In the genomic region with DNA sequence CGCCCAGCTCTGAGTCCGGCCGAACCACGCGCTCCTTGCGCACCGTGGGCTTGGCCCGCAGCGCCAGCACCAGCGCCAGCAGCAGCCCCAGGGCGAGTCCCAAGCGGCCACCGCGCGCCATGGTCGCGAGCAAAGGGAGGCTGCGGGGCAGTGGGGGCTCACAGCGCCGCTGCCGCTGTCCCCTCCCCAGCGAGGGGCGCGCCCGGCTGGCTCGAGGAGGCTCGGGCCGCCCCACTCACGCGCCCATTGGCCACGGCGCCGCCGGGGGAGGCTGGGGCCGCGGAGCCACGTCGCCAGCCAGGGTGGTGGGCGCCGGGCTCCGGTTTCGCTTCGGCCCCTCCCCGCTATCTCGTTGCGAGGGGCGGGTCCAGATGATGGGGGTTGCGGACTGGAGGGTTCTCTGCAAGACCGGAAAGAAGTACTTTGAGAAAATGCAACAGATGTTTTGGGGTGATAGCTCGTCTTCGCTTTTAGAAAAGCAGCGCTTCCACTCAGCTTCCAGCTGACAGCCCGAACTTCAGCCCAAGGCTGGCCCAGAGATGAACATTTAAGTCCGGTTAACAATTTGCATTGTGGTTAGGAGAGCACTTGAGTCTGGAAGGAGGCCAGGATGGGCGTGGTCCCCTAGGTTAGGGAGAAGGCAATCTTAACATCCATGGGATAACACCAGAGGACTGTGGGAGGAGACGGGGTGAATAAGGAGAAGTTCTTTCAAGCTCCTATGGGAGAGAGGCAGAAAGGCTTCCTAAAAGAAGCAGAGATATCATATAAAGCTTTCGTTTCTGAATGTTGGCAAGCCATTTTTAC, we compare ENCODE assay signal across 8 mouse cellular contexts. TPM values are rescaled to one million over a fixed set of nuclear protein-coding genes. Genes with fewer than 3 reads are reported as not detected.
A peak's percentile ranks its signal among the peaks of the same experiment; 100 is the strongest.
DNase-seq lines count a peak whose midpoint lies in the region; ATAC-seq and TF ChIP-seq lines count a peak whose summit lies in the region.

TSS of gene Rcn1 (minus strand) at position 235 of the 807 bp plus-strand sequence.

- peak within 1 kb of the TSS; percentile 78 for H3K4me2 ChIP-seq in heart, embryonic 11.5 days
- H3K4me2 ChIP-seq in kidney, embryonic 15.5 days, result peak within 1 kb of the TSS; percentile 67
- peak within 1 kb of the TSS; percentile 87 for H3K4me2 ChIP-seq in liver, embryonic 13.5 days
- peak within 1 kb of the TSS; percentile 75 for H3K4me2 ChIP-seq in stomach, embryonic 16.5 days (ENCODE audit: low read depth, low read length)

- peaks cover 51% of the 10 kb centered on the region for H3K4me1 ChIP-seq in erythroblast, embryonic 14.5 days (ENCODE audit: control insufficient read depth)
- peaks cover 28% of the 10 kb centered on the region for H3K4me1 ChIP-seq in heart, embryonic 11.5 days (ENCODE audit: control insufficient read depth, insufficient read depth, low read length)
- H3K4me1 ChIP-seq in kidney, embryonic 15.5 days, result peaks cover 30% of the 10 kb centered on the region
- H3K4me1 ChIP-seq in liver, embryonic 13.5 days (replicated peaks), result peaks cover 56% of the 10 kb centered on the region
- H3K4me1 ChIP-seq in stomach, embryonic 16.5 days (ENCODE audit: control insufficient read depth, insufficient read depth, low read length), result peaks cover 21% of the 10 kb centered on the region

- no peak for TF ChIP-seq CTCF in brain, embryonic 14.5 days (IDR thresholded peaks at IDR 0.05; ENCODE audit: borderline replicate concordance, extremely low read depth, insufficient read depth, insufficient read length)

- H3K27ac ChIP-seq in heart, embryonic 11.5 days (ENCODE audit: low read depth, low read length), result peak within 1 kb of the TSS; percentile 97
- peak within 1 kb of the TSS; percentile 96 for H3K27ac ChIP-seq in kidney, embryonic 15.5 days
- H3K27ac ChIP-seq in liver, embryonic 13.5 days, result peak within 1 kb of the TSS; percentile 81
- peak within 1 kb of the TSS; percentile 97 for H3K27ac ChIP-seq in stomach, embryonic 16.5 days (ENCODE audit: low read length)

- peak; percentile 81 for DNase-seq in CD4-positive helper T cell, adult 2 months (ENCODE audit: low read depth, low spot score)
- DNase-seq in brain, embryonic 14.5 days (ENCODE audit: low read depth), result peak; percentile 91
- DNase-seq in liver, embryonic 13.5 days, result peak; percentile 64
- peak; percentile 89 for DNase-seq in neural tube, embryonic 10.5 days (ENCODE audit: extremely low spot score, low spot score)

- peak; percentile 64 for TF ChIP-seq POLR2A in brain, embryonic 14.5 days (IDR thresholded peaks at IDR 0.05; ENCODE audit: borderline replicate concordance, extremely low read depth, insufficient read depth, insufficient read length, poor library complexity, severe bottlenecking)

- peaks cover 2% of the 10 kb centered on the region; the same call in 1 of the 2 replicates for H3K9me3 ChIP-seq in erythroblast, embryonic 14.5 days (ENCODE audit: control insufficient read depth, low read length)
- no peaks in the 10 kb centered on the region for H3K9me3 ChIP-seq in heart, embryonic 11.5 days (replicated peaks; ENCODE audit: control insufficient read depth, low read length)
- no peaks in the 10 kb centered on the region for H3K9me3 ChIP-seq in kidney, embryonic 15.5 days (replicated peaks)
- H3K9me3 ChIP-seq in liver, embryonic 13.5 days (replicated peaks), result no peaks in the 10 kb centered on the region
- H3K9me3 ChIP-seq in stomach, embryonic 16.5 days (replicated peaks; ENCODE audit: control insufficient read depth, low read length), result no peaks in the 10 kb centered on the region

- H3K4me3 ChIP-seq in erythroblast, embryonic 14.5 days (replicated peaks), result peak within 1 kb of the TSS; percentile 77
- H3K4me3 ChIP-seq in heart, embryonic 11.5 days (ENCODE audit: low read depth, low read length), result peak within 1 kb of the TSS; percentile 85
- H3K4me3 ChIP-seq in kidney, embryonic 15.5 days (replicated peaks), result peak within 1 kb of the TSS; percentile 88
- H3K4me3 ChIP-seq in liver, embryonic 13.5 days (replicated peaks), result peak within 1 kb of the TSS; percentile 80
- peak within 1 kb of the TSS; percentile 82 for H3K4me3 ChIP-seq in stomach, embryonic 16.5 days (replicated peaks; ENCODE audit: low read length)

- under 1% methylated on average over 57 of the region's 57 CpGs for WGBS in heart, embryonic 11.5 days (ENCODE audit: insufficient replicate concordance)
- WGBS in kidney, embryonic 15.5 days, result 1% methylated on average over 57 of the region's 57 CpGs
- under 1% methylated on average over 57 of the region's 57 CpGs for WGBS in liver, embryonic 13.5 days (ENCODE audit: insufficient replicate concordance)
- under 1% methylated on average over 57 of the region's 57 CpGs for WGBS in stomach, embryonic 16.5 days

- H3K27me3 ChIP-seq in erythroblast, embryonic 14.5 days (ENCODE audit: control insufficient read depth), result peaks cover 15% of the 10 kb centered on the region
- H3K27me3 ChIP-seq in heart, embryonic 11.5 days (ENCODE audit: control insufficient read depth, insufficient read depth, low read length), result no peaks in the 10 kb centered on the region
- H3K27me3 ChIP-seq in kidney, embryonic 15.5 days, result peaks cover 14% of the 10 kb centered on the region; the same call in 1 of the 2 replicates
- peaks cover 13% of the 10 kb centered on the region; the same call in 1 of the 2 replicates for H3K27me3 ChIP-seq in liver, embryonic 13.5 days
- H3K27me3 ChIP-seq in stomach, embryonic 16.5 days (ENCODE audit: control insufficient read depth, insufficient read depth, low read length), result no peaks in the 10 kb centered on the region

- peak; percentile 93 for ATAC-seq in heart, embryonic 11.5 days (replicated peaks; ENCODE audit: insufficient number of reproducible peaks, low FRiP score, low TSS enrichment)
- ATAC-seq in kidney, embryonic 15.5 days (replicated peaks; ENCODE audit: low FRiP score), result peak; percentile 96
- peak; percentile 86 for ATAC-seq in liver, embryonic 13.5 days (ENCODE audit: low read depth)
- peak; percentile 94 for ATAC-seq in stomach, embryonic 16.5 days (ENCODE audit: insufficient read depth, low FRiP score)

- peak within 1 kb of the TSS; percentile 94 for H3K9ac ChIP-seq in heart, embryonic 11.5 days (ENCODE audit: low read depth, low read length)
- peak within 1 kb of the TSS; percentile 93 for H3K9ac ChIP-seq in kidney, embryonic 15.5 days
- H3K9ac ChIP-seq in liver, embryonic 13.5 days, result peak within 1 kb of the TSS; percentile 84
- H3K9ac ChIP-seq in stomach, embryonic 16.5 days (ENCODE audit: low read length), result peak within 1 kb of the TSS; percentile 96

- peaks cover 6% of the 10 kb centered on the region for H3K36me3 ChIP-seq in erythroblast, embryonic 14.5 days (ENCODE audit: control insufficient read depth)
- peaks cover 2% of the 10 kb centered on the region; the same call in 1 of the 2 replicates for H3K36me3 ChIP-seq in heart, embryonic 11.5 days (ENCODE audit: control insufficient read depth, insufficient read depth, low read length)
- peaks cover 17% of the 10 kb centered on the region for H3K36me3 ChIP-seq in kidney, embryonic 15.5 days
- H3K36me3 ChIP-seq in liver, embryonic 13.5 days, result peaks cover 4% of the 10 kb centered on the region; the same call in 1 of the 2 replicates
- H3K36me3 ChIP-seq in stomach, embryonic 16.5 days (ENCODE audit: control insufficient read depth, insufficient read depth, low read length), result 0 out of 2 replicates have a peak, but pooled peaks cover 3% of the 10 kb centered on the region

RNA-seq across cellular contexts. Expression of gene Rcn1, which starts in this region (rescaled TPM):
- polyA plus RNA-seq in brain, embryonic 14.5 days (2012; rRNA removed), result 30.2 and 42.5 TPM in 2 replicates
- 0.12 and 0.17 TPM in 2 replicates for polyA plus RNA-seq in erythroblast, embryonic 14.5 days (2012)
- 90.2 and 178 TPM in 2 replicates for polyA plus RNA-seq in heart, embryonic 11.5 days (2014; fragmentation: Nextera tagmentation; extraction: Ambion mirVana)
- polyA plus RNA-seq in kidney, embryonic 15.5 days (2015; fragmentation: Nextera tagmentation; extraction: Ambion mirVana), result 204 and 207 TPM in 2 replicates
- polyA plus RNA-seq in liver, embryonic 13.5 days (2015; fragmentation: Nextera tagmentation; extraction: Ambion mirVana), result 29.1 and 31.5 TPM in 2 replicates
- 141 TPM in 2 replicates for polyA plus RNA-seq in stomach, embryonic 16.5 days (2015; fragmentation: Nextera tagmentation; extraction: Ambion mirVana)

Comparison
In these comparisons a context has a peak if more than half of its experiments do, and no peak if none do; other contexts are left out.
1. Peak in every context shown above with its lines: DNase-seq, ATAC-seq, H3K4me3 ChIP-seq and H3K27ac ChIP-seq.
2. RNA of gene Rcn1 (polyA plus RNA-seq): 204 to 207 TPM in kidney, embryonic 15.5 days, 141 TPM in stomach, embryonic 16.5 days, 90.2 to 178 TPM in heart, embryonic 11.5 days, 30.2 to 42.5 TPM in brain, embryonic 14.5 days and 29.1 to 31.5 TPM in liver, embryonic 13.5 days; 0.12 to 0.17 TPM in erythroblast, embryonic 14.5 days; every median in the first group is over 10 times any median in the second.